Mouse (Mus musculus) megakaryocyte, embryonic 14.5 days (primary cell): Measurements from ENCODE around the gene Tmem30b.

Source experiments
- FLI1 ChIP-seq: IDR thresholded peaks from 2 replicates; pipeline ENCODE4 v1.6.1; 2012; ENCODE audit warnings: low read length, inconsistent platforms, mixed read lengths
- GATA1 ChIP-seq: IDR thresholded peaks from 3 replicates; pipeline ENCODE4 v1.6.1; 2012; ENCODE audit warnings: mixed read lengths, low read length, inconsistent platforms, borderline replicate concordance

DNA sequence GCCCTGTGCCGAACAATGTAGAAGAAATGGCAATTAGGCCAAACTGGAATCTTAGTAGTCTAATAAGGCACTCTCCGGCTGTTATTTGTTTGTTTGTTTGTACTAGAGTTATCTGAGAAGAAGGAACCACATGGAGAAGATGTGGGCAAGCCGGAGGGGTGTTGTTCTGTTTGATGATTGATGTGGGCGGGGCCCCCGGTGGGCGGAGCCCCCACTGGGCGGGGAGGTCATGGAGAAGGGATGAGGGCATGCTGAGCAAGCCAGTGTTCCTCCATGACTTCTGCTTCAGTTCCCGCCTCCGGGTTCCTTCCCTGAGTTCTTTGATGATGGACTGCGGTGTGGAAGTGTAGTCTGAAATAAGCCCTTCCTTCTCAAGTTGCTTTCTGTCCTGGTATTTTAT, 1.5 kb upstream of the Tmem30b start:
- TF ChIP-seq GATA1 (no peak), FLI1 (no peak)
